Mouse (Mus musculus): ENCODE measurements around the gene Homez.

Homez gene

DNA sequence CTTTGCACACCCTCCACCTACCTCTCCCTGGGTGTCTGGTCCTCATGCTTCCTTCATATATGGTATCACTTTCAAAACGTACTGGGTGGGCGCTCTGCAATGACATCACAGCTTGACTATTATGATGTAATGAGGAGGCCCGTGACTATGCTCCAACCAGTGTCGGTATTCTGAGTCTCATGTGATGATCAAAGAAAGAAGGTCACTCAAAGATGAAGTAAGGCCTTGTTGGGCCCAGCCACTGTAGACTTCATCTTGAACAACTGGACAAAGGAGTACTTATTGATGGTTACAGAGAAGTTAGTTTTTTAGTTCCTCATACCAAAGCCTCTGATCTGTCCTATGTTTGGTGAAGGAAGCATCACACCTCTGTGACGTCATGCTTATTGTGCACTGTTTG, at the start of gene Homez:
Homez (minus strand) TSS at position 101 of the 400 bp plus-strand sequence.
- WGBS = 87% methylated on average over 5 of the region's 5 CpGs

DNA sequence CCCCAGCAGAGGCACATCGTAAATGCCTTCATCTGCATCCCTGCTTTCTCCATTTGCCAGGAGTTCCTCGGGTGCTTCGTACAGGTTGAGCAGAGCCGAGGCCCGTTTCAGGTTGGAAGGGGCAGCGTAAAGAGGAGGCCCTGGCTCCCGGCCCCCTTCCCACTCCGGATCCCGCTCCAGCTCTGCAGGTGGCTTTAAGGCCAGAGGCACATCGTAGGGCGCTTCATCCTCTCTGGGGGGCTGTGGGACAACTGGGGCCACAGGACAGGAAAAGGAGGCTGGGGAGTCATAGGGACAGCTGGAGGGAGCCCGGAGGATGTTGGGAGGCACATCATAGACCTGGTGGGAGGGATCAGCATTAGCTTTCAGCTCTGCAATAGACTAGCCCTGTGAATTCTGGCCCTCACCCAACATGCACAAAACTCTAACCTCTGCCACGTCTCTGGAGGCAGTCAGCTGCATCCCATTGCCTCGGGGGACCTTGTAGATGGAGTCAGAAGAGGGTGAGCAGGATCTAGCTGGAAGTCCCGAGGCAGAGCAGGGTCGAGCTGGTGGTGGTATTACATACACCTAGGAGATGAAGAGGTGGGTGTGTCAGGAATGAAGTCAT, 49.4 kb upstream of the Homez start:
- 88% methylated on average over 16 of the region's 16 CpGs for WGBS

DNA sequence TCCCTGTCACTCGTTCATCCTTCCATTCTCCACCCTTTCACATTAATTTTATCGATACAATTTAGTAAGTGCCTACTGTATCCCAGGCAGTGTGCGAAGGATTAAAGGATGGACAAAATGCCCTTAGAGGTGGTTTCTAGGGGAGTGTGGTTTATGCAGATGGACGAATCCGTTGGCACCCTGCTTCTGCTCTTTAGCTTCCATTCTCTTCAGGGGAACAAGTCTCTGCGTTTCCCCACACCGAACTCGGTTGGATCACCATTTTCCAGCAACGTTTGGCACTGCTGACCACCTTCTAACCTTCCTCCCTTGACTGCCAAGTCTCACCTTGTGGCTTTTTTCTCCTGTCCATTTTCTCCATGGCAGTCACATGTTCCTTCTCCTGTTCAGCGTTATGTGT, 42.6 kb upstream of the Homez start:
- WGBS = 11% methylated on average over 10 of the region's 10 CpGs

DNA sequence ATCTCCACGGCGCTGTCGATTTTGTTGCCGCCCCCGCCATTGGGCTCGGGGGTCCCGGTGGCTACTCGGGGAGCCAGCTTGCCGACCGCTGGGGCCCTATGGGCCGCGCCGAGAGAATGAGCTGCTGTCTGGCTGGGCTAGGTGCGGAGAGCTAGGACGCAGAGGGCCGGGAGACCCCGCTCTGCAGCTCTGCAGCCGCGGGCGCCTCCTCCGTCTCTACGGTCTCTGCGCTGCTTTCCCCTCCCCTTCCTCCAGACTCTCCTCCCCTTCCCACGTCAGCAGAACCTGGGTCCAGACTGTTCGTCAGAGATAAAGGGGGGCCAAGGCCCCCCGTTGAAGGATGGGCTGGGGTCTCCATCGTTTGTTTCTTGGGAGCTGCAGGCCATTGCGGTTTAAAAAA, 42.1 kb upstream of the Homez start, which contains the start of gene Slc22a17:
Slc22a17 (minus strand) TSS at position 247 of the 400 bp plus-strand sequence.
- under 1% methylated on average over 28 of the region's 28 CpGs for WGBS

DNA sequence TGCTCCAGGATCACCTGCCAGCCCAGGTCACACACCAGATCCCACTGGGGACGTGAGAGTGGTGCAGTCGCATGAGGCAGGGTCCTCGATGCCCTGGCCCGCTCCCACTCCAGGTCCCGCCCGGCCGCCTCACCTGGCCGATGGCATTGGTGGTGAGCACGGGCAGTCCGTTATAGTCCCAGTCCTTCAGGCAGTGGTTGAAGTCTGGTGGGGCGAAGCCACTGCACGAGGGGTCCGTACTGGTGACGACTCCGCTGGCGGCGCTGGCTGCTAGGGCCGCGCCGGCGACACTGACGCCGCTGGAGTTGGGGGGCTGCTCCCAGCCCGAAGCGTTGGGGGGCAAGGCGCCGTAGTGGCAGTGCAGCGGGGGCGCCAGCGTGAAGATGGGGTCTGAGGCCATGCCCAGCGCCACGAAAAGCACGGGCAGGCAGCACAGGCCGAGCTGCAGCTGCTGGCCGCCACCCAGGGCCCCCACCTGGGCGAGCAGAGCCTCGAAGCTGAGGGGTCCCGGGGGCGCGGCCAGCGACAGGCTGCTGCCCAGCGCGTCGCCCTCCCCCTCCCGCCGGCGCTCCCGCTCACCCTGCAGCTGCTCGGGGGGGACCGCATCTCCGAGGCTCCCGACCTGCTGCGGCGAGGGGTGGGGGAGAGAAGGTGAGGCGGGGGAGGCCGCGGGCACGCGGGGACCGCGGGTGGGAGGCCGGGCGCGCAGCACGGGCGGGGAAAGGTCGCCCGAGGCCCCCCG, 41.5 kb upstream of the Homez start:
- WGBS = 2% methylated on average over 69 of the region's 69 CpGs

DNA sequence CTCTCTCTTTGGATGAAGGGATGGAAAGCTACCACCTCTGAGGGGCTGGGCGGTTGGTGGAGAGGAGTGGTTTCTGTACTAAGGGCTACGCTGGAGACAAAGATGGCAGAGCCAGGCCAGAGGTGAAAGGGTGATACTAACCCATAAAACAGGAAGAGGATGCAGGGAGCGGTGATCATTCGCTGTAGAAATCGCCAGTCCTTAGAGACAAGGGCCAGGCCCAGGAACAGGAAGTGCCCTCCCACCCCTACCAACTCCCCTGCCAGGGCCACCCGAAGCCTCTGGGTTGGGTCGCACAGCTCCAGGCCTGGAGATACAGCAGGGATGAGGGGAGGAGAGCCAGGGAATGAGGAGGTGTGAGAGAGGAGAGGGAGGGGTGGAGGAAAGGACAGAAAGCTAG, 37.9 kb upstream of the Homez start:
- 70% methylated on average over 7 of the region's 7 CpGs for WGBS

DNA sequence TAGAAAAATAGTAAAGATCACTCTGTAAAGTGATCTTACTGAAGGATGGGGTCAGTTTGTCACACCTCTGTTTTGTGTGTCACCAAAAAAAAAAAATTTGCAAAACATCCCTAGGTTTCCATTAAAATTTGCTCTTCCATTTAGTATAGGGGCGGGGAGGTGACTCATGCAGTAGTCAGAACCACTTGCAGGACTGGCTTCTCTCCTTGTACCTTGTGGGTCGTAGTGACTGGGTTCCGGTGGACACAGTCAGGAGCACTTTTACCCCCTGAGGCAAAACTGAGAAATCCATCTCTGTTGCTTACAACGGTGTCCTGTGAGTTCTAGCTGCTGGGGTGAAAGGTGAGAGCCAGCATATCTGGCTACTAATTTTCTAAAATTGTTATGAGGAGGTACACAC, 32.9 kb upstream of the Homez start:
- 78% methylated on average over 4 of the region's 4 CpGs for WGBS

DNA sequence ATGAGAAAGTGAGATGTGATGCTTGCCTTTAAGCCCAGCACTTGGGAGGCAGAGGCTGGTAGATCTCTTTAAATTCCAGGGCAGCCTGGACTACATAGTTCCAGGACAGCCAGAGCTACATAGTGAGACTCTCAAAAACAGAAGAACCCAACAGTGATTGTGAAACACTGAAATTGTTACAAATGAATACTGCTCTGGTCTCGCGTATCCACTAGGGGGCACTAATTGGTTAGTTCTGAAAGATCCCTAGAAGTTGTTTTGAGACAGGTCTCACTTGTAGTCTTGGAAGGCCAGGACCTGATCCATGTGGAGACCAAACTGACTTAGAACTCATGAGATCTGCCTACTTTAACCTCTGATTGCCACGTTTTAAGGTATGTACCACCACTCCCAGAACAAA, 29.6 kb upstream of the Homez start:
- under 1% methylated on average over 3 of the region's 3 CpGs for WGBS

DNA sequence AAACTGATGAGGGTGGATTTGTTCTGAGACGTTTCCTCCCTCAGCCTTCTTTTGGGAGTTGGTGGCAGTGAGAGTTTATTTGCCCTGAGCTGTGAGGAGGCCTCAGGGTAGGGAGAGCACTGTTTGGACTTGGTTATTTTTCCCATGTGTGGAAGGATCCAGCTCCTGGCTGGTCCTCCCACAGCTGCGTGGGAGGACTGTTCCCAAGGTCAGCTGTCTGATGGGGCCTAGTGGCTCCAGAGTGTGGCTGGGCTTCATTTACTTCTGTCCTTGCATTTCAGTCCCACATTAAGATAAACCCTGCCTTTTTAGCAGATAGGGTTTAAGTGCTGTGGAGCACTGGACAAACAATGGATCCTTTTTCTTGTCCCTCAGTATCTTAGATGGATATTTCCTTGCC, 26.7 kb upstream of the Homez start:
- 46% methylated on average over 2 of the region's 2 CpGs for WGBS

DNA sequence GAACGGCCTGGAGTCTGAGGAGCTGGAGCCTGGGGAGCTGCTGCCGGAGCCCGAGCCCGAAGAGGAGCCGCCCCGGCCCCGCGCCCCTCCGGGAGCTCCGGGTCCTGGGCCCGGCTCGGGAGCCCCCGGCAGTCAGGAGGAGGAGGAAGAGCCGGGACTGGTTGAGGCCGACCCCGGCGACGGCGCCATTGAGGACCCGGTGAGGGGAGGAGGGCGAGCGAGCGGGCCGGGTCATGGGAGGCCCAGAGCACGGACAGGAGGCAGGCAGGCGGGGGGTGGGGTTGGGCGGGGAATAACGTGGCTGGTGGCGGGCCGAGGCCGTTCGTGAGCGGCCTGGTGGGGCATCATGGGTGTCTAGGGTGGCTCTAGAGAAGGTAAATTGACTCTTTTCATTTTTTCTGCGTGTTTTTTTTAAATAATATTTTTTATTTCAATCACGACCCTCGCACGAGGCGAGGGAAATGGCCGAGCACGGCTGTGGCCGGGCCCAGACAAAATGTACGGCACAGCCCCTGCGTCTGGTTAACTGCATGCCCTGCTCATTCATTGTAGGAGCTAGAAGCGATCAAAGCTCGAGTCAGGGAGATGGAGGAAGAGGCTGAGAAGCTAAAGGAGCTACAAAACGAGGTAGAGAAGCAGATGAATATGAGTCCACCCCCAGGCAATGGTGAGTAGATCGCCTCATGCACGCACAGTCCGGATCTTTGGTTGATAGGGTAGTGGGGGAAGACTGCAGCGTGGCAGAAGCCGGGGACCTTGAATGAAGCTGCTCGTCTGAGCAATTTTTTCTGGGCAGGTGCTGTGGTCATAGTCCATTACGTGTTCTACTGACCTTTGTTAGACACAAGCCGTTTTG, 23.8 kb upstream of the Homez start:
- WGBS = under 1% methylated on average over 51 of the region's 54 CpGs

DNA sequence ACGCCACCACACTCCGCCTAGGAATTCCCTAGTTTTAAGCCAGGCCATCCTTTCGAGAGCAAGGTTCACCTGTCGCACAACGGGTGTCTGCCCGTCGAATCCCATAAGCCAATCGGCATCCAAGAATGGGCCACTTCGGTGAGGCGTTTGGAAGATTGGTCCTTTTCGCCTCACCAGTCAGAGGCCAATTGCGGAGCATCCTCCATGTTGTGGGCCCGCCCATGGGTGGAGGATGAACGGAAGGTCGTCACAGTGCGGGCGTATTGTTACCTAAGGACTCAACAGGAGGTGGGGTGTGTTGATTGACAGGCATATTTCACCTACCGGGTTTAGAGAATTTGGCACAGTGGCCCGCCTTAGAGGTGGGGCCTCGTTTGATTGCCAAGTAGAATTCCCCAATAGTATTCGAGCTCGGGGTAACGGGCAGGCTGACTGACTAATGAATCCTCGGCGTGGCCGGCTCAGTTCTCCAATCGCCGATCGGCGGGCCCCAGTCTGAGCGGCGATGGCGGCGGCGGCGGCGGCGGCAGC, 23.0 kb upstream of the Homez start:
- under 1% methylated on average over 38 of the region's 38 CpGs for WGBS

DNA sequence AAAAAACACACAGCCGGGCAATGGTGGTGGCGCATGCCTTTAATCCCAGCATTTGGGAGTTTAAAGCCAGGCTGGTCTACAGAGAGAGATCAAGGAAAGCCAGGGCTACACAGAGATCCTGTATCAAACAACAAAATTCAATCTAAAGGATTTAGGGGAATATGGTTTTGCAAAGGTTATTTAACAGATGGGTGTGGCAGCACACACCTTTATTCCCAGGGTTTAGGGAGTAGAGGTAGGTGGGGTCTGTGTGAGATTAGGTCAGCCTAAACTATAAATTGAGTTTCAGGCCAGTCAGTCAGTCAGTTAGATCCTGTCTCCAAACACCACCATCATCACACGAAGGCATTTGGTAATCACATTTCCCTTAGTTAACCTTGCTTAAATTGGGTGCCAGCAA, 21.4 kb upstream of the Homez start, which contains the start of gene Pabpn1:
Pabpn1 (plus strand) TSS at position 301 of the 400 bp plus-strand sequence.
- 91% methylated on average over 3 of the region's 3 CpGs for WGBS

DNA sequence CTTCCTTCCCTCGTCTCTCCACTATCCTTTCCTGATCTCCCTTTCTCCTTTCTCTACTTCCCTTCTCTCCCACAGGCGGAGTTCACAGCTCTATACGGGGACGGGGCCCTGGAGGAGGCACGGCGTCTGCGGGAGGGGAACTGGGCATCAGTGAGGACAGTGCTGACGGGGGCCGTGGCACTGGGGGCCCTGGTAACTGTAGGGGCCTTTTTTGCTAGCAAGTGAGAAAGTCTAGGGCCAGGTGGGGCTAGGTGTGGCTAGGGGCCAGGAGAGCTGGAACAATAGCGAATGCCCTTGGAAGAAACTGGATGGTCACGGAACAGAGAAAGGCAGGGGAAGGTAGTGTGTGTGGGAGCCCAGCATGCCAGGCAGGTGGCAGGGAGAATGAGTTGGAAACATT, 14.5 kb upstream of the Homez start:
- WGBS = 83% methylated on average over 11 of the region's 11 CpGs

DNA sequence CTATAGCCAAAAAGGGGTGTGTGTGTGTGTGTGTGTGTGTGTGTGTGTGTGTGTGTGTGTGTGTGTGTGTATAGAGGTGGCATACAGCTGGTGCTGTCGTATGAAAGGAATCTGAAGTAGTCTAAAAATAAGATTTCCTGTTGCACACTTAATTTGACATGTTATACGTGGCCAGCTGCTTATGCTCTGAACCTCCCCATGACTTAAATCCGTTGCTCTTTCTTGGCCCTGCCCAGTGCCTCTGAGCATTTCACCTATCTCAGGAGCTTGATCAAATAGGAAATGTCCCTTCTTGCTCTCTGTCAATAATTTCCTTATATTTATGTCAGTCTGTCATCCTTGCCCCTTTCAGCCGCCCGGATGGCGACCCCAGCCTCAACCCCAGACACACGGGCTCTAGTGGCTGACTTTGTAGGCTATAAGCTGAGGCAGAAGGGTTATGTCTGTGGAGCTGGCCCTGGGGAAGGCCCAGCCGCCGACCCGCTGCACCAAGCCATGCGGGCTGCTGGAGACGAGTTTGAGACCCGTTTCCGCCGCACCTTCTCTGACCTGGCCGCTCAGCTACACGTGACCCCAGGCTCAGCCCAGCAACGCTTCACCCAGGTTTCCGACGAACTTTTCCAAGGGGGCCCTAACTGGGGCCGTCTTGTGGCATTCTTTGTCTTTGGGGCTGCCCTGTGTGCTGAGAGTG, 13.4 kb upstream of the Homez start:
- WGBS = 35% methylated on average over 21 of the region's 21 CpGs

DNA sequence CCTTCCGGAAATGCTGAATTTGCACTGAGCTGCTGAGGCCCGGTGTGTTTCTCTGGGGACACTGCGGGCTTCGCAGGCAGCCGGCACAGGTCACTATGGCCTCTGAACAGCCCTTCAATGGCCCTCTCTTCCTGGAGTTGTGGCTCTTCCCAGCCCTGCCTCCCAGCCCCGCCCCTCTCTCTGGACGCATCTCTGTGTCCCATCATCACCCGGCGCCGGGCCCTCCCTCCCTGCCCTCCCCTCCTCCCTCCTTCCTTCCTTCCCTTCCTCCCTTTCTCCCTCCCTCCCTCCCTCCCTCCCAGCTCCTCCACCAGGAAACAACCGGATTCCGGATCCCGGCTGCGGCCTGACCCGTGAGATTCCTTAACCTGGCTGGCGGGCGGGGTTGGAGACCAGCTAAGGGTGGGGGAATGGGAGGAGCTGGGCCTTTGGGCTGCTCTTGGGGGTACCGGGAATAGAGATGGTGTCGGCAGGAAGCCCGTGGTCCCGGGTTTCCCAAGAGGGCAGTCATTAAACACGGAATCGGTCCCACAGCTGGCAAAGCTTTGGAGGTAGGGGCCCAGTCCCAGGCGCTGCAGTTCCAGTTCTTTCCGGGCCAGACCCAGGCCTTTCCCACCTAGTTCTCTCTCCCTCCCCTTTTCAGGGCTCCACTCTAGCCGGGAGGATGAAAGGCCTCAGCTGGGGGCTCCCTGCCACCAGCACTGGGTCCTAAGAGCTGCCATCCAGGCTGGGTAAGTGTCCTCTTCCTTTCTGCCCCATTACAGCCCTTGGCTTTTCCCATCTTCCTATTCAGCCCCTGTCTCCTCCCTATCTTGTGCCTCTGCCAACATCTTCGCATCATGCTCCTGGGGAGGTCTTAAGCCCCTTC, 12.6 kb upstream of the Homez start, which contains the start of the genes Bcl2l2 and Gm20521:
Bcl2l2 (plus strand) TSS at position 224 of the 868 bp plus-strand sequence.
Gm20521 (plus strand) TSS at position 288 of the 868 bp plus-strand sequence.
- WGBS = under 1% methylated on average over 27 of the region's 27 CpGs

DNA sequence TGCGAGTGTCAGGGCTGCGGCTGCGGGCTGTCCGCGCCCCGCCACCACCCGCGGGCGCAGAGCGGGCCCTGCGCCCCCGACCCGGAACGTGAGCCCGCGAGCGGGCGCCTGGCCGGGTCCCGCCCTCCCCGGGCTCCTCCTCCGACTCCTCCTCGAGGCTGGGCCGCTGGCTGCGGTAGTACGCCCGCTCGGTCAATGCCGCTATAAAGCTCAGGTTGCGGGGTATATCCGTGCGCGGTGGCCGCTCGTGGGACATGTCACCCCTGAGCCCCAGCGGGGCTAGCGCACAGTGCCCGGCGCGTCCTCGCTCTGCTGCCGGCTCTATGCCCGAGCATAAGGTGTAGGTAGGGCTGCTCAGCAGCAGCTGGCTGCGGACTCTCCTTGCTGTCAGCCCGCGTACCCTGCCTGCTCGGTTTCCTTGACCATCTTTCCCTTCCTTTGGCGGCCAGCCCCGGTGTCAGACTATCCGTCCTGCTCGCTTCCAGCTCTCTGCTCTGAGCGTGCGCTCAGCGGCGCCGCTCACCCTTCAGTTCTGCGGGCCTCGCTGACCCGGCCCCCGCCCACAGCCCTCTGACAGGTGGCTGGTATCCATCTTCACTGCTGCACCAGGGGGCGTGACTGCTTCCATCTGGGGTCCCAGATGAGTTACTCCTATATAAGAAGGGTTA, 6.4 kb upstream of the Homez start, which contains the start of gene Ppp1r3e:
Ppp1r3e (minus strand) TSS at position 503 of the 668 bp plus-strand sequence.
- WGBS = under 1% methylated on average over 60 of the region's 61 CpGs

DNA sequence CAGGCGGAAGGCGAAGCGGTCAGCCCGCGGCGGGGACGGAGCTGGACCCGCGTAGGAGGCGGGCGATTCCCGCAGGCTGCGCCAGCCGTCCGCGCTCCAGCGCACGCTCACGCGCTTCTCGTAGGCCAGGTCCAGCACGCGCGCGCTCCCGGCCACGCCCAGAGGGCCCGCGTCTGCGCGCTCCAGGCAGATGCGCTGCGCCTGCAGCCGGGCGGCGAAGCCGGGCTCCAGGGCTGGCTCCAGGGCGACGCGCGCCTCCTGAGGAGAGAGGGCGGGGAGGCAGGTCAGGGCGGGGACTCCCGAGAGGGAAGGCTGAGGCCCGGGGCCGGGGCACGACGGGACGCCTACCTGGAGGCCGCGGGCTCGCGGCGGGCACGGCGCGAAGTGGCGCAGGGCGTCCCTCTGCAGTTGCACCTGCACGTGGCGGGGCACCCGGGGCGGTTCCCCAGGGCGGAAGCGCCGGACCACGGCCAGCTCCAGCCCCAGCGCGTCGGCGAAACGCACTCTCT, 5.8 kb upstream of the Homez start:
- WGBS = 1% methylated on average over 72 of the region's 72 CpGs

DNA sequence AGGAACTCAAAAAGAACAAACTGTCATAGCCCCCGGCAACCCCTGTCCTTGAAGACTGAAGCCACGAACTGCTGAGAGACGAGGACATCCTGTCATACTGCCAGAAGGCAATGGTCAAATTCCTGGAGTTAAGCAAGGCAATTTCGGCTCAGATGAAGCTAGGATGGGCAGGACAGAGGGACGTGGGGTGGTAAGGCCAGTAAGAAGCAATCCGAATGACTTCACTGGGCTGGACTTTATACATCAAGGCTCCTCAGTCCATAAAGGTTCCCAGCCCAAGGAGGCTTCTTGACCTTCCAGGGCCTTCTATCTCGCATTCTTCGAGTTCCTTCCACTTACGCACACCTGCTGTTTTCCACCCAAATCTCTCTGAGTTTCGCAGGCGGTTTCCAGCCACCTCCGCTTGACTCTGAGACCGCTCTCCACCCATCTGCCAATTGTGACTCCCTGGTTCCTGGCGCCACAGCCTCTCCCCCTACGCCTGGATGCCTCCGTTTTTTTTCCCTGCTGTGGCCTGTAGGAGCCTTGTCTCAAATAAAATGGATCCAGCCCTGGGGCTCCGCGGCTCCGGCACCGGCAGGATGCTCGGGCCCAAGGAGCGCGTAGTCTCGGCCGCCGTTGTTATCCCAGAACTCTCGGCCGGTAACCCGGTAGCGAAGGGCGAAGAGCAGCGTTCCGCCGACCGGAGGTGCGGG, 5.2 kb upstream of the Homez start:
- WGBS = 2% methylated on average over 36 of the region's 36 CpGs

DNA sequence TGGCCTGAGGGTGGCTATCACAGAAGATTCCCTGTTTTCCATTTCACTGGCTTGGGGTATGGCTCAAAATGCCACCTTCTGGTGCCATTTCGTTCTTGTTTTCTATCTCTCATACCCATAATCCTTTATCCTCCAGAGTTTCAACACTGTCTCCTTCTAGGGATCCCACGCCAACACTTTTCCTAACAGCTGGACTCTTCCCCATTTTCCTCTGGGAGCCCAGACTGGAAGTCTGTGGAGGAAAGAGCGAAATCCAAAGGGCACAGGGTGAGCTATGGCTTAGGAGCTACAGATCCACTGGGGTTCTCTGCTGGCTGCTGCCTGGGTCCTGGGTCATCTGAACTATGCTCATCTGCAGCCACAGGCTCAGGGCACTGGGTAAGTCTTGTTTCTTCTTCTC, 3.4 kb upstream of the Homez start:
- 83% methylated on average over 3 of the region's 3 CpGs for WGBS
